Mouse (Mus musculus) megakaryocyte-erythroid progenitor cell, adult 5-6 weeks (primary cell): ENCODE results near the gene Cxcl16. TPM values are rescaled to one million over a fixed set of nuclear protein-coding genes. Genes with fewer than 3 reads are reported as not detected.
"Not testable (repeated sequence)": the region's sequence is repeated elsewhere in the genome, so short reads cannot be mapped to it uniquely, and the experiment has no call there.

Source experiments
- ATAC-seq: replicated peaks from 2 replicates; pipeline ENCODE4 v1.8.0; 2016; ENCODE audit warnings: mild to moderate bottlenecking, inconsistent platforms; ENCODE audit not compliant: severe bottlenecking, poor library complexity, low FRiP score, low TSS enrichment
- total RNA-seq, 2 experiments: library from RNA; stranded (forward) in 1 of 2; stranded (reverse) in 1 of 2; fragments of 200-1000, 215-1000 nt in 1 of 2; fragments of >200 nt in 1 of 2; fragmentation: Nextera tagmentation in 1 of 2; gene quantifications; 2 replicates each; pipeline ENCODE4 v1.2.3; 2014 to 2017

The Cxcl16 gene
- total RNA-seq, 2 experiments from 2014 or later: not detected

GRCm38 (mm10) chr11:70426598-70426997 is 33.2 kb downstream of the Cxcl16 start:
- not testable (repeated sequence) for ATAC-seq

GRCm38 (mm10) chr11:70419486-70419885 is 40.3 kb downstream of the Cxcl16 start:
- ATAC-seq: no peak

GRCm38 (mm10) chr11:70418199-70418598 is 41.6 kb downstream of the Cxcl16 start:
- no peak for ATAC-seq

- ATAC-seq: no peak
Observed at GRCm38 (mm10) chr11:70413961-70414360, 45.8 kb downstream of the Cxcl16 start.

- no peak for ATAC-seq
Observed at GRCm38 (mm10) chr11:70412591-70412990, 47.2 kb downstream of the Cxcl16 start.

GRCm38 (mm10) chr11:70410297-70410643 is 49.5 kb downstream of the Cxcl16 start:
- peak; percentile 51 for ATAC-seq

- peak; percentile 94 for ATAC-seq
Observed at GRCm38 (mm10) chr11:70409594-70410296, 50.0 kb downstream of the Cxcl16 start, which contains the start of gene Pelp1. Gene Pelp1, minus strand, starts transcription at chr11:70410031.

Other genes with a start within 250 kb of the Cxcl16 start
Only the 30 nearest of the 31 such genes appear.
- 2.4 and 3.1 TPM in 2 replicates for gene Slc16a13, start 238.9 kb downstream of the Cxcl16 start, total RNA-seq (2014; fragmentation: Nextera tagmentation)
- 0.19 and 4.7 TPM in 2 replicates for gene Slc16a13, start 238.9 kb downstream of the Cxcl16 start, total RNA-seq (2017)
- gene Bcl6b, start 230.2 kb downstream of the Cxcl16 start, total RNA-seq (2014; fragmentation: Nextera tagmentation): 0.28 and 0.62 TPM in 2 replicates
- gene Bcl6b, start 230.2 kb downstream of the Cxcl16 start, total RNA-seq (2017): not detected in 2 replicates
- 71.3 and 71.6 TPM in 2 replicates for gene 0610010K14Rik, start 222.1 kb downstream of the Cxcl16 start, total RNA-seq (2014; fragmentation: Nextera tagmentation)
- 17.9 and 45.7 TPM in 2 replicates for gene 0610010K14Rik, start 222.1 kb downstream of the Cxcl16 start, total RNA-seq (2017)
- 5.4 and 9.6 TPM in 2 replicates for gene Gm21988, start 220.2 kb downstream of the Cxcl16 start, total RNA-seq (2014; fragmentation: Nextera tagmentation)
- gene Gm21988, start 220.2 kb downstream of the Cxcl16 start, total RNA-seq (2017): 0.33 and 0.91 TPM in 2 replicates
- gene Rnasek, start 220.1 kb downstream of the Cxcl16 start, total RNA-seq (2014; fragmentation: Nextera tagmentation): 109 and 125 TPM in 2 replicates
- gene Rnasek, start 220.1 kb downstream of the Cxcl16 start, total RNA-seq (2017): 19.7 and 27.5 TPM in 2 replicates
- 0.48 TPM in 1 of 2 replicates, not detected in the other for gene Alox12, start 204.6 kb downstream of the Cxcl16 start, total RNA-seq (2014; fragmentation: Nextera tagmentation)
- 0.11 and 0.42 TPM in 2 replicates for gene Alox12, start 204.6 kb downstream of the Cxcl16 start, total RNA-seq (2017)
- not detected in 2 replicates for gene Alox12e, start 137.4 kb downstream of the Cxcl16 start, total RNA-seq (2014; fragmentation: Nextera tagmentation)
- gene Alox12e, start 137.4 kb downstream of the Cxcl16 start, total RNA-seq (2017): not detected in 2 replicates
- gene Alox15, start 108.0 kb downstream of the Cxcl16 start, total RNA-seq (2014; fragmentation: Nextera tagmentation): not detected in 2 replicates
- not detected in 2 replicates for gene Alox15, start 108.0 kb downstream of the Cxcl16 start, total RNA-seq (2017)
- gene Pelp1, start 50.0 kb downstream of the Cxcl16 start, total RNA-seq (2014; fragmentation: Nextera tagmentation): 44.4 and 55.9 TPM in 2 replicates
- gene Pelp1, start 50.0 kb downstream of the Cxcl16 start, total RNA-seq (2017): 10.0 and 12.9 TPM in 2 replicates
- gene Arrb2, start 27.3 kb downstream of the Cxcl16 start, total RNA-seq (2014; fragmentation: Nextera tagmentation): 41.8 and 43.2 TPM in 2 replicates
- gene Arrb2, start 27.3 kb downstream of the Cxcl16 start, total RNA-seq (2017): 21.7 and 32.6 TPM in 2 replicates
- 25.5 and 34.8 TPM in 2 replicates for gene Med11, start 8.1 kb downstream of the Cxcl16 start, total RNA-seq (2014; fragmentation: Nextera tagmentation)
- 38.6 and 46.5 TPM in 2 replicates for gene Med11, start 8.1 kb downstream of the Cxcl16 start, total RNA-seq (2017)
- 0.30 and 0.94 TPM in 2 replicates for gene Zmynd15, start 551 bp downstream of the Cxcl16 start, total RNA-seq (2014; fragmentation: Nextera tagmentation)
- not detected in 2 replicates for gene Zmynd15, start 551 bp downstream of the Cxcl16 start, total RNA-seq (2017)
- not detected in 2 replicates for gene Tm4sf5, start 45.3 kb upstream of the Cxcl16 start, total RNA-seq (2014; fragmentation: Nextera tagmentation)
- gene Tm4sf5, start 45.3 kb upstream of the Cxcl16 start, total RNA-seq (2017): not detected in 2 replicates
- not detected in 2 replicates for gene Vmo1, start 54.6 kb upstream of the Cxcl16 start, total RNA-seq (2014; fragmentation: Nextera tagmentation)
- not detected in 2 replicates for gene Vmo1, start 54.6 kb upstream of the Cxcl16 start, total RNA-seq (2017)
- not detected in 2 replicates for gene Gltpd2, start 59.2 kb upstream of the Cxcl16 start, total RNA-seq (2014; fragmentation: Nextera tagmentation)
- gene Gltpd2, start 59.2 kb upstream of the Cxcl16 start, total RNA-seq (2017): not detected in 2 replicates
- 299 and 333 TPM in 2 replicates for gene Psmb6, start 65.4 kb upstream of the Cxcl16 start, total RNA-seq (2014; fragmentation: Nextera tagmentation)
- gene Psmb6, start 65.4 kb upstream of the Cxcl16 start, total RNA-seq (2017): 225 and 305 TPM in 2 replicates
- gene Gm40193, start 73.0 kb upstream of the Cxcl16 start, total RNA-seq (2014; fragmentation: Nextera tagmentation): not detected in 2 replicates
- gene Gm40193, start 73.0 kb upstream of the Cxcl16 start, total RNA-seq (2017): not detected in 2 replicates
- gene Pld2, start 80.1 kb upstream of the Cxcl16 start, total RNA-seq (2014; fragmentation: Nextera tagmentation): not detected in 2 replicates
- gene Pld2, start 80.1 kb upstream of the Cxcl16 start, total RNA-seq (2017): 0.47 TPM in 1 of 2 replicates, not detected in the other
- 44.7 and 61.0 TPM in 2 replicates for gene Mink1, start 102.9 kb upstream of the Cxcl16 start, total RNA-seq (2014; fragmentation: Nextera tagmentation)
- 18.2 and 19.8 TPM in 2 replicates for gene Mink1, start 102.9 kb upstream of the Cxcl16 start, total RNA-seq (2017)
- gene 4930544D05Rik, start 155.9 kb upstream of the Cxcl16 start, total RNA-seq (2014; fragmentation: Nextera tagmentation): not detected in 2 replicates
- not detected in 2 replicates for gene 4930544D05Rik, start 155.9 kb upstream of the Cxcl16 start, total RNA-seq (2017)
- 3.0 TPM in 1 of 2 replicates, not detected in the other for gene Chrne, start 159.2 kb upstream of the Cxcl16 start, total RNA-seq (2014; fragmentation: Nextera tagmentation)
- gene Chrne, start 159.2 kb upstream of the Cxcl16 start, total RNA-seq (2017): not detected in 2 replicates
- 3.6 and 10.4 TPM in 2 replicates for gene Gp1ba, start 179.1 kb upstream of the Cxcl16 start, total RNA-seq (2014; fragmentation: Nextera tagmentation)
- gene Gp1ba, start 179.1 kb upstream of the Cxcl16 start, total RNA-seq (2017): 0.50 and 0.85 TPM in 2 replicates
- 92.8 and 95.5 TPM in 2 replicates for gene Rnf167, start 187.3 kb upstream of the Cxcl16 start, total RNA-seq (2014; fragmentation: Nextera tagmentation)
- gene Rnf167, start 187.3 kb upstream of the Cxcl16 start, total RNA-seq (2017): 42.3 and 53.4 TPM in 2 replicates
- 62.3 and 63.1 TPM in 2 replicates for gene Slc25a11, start 187.5 kb upstream of the Cxcl16 start, total RNA-seq (2014; fragmentation: Nextera tagmentation)
- gene Slc25a11, start 187.5 kb upstream of the Cxcl16 start, total RNA-seq (2017): 33.1 and 36.2 TPM in 2 replicates
- 1,236 and 1,373 TPM in 2 replicates for gene Pfn1, start 194.7 kb upstream of the Cxcl16 start, total RNA-seq (2014; fragmentation: Nextera tagmentation)
- gene Pfn1, start 194.7 kb upstream of the Cxcl16 start, total RNA-seq (2017): 377 and 675 TPM in 2 replicates
- gene Eno3, start 197.2 kb upstream of the Cxcl16 start, total RNA-seq (2014; fragmentation: Nextera tagmentation): 16.7 and 33.7 TPM in 2 replicates
- 8.4 and 16.5 TPM in 2 replicates for gene Eno3, start 197.2 kb upstream of the Cxcl16 start, total RNA-seq (2017)
- gene Spag7, start 209.4 kb upstream of the Cxcl16 start, total RNA-seq (2014; fragmentation: Nextera tagmentation): 61.3 and 88.7 TPM in 2 replicates
- gene Spag7, start 209.4 kb upstream of the Cxcl16 start, total RNA-seq (2017): 59.9 and 60.5 TPM in 2 replicates
- 14.6 and 17.4 TPM in 2 replicates for gene Camta2, start 228.1 kb upstream of the Cxcl16 start, total RNA-seq (2014; fragmentation: Nextera tagmentation)
- 0.91 and 7.1 TPM in 2 replicates for gene Camta2, start 228.1 kb upstream of the Cxcl16 start, total RNA-seq (2017)
- gene Inca1, start 240.2 kb upstream of the Cxcl16 start, total RNA-seq (2014; fragmentation: Nextera tagmentation): 0.69 TPM in 1 of 2 replicates, not detected in the other
- 0.42 TPM in 1 of 2 replicates, not detected in the other for gene Inca1, start 240.2 kb upstream of the Cxcl16 start, total RNA-seq (2017)
- 3.9 and 8.3 TPM in 2 replicates for gene Kif1c, start 240.6 kb upstream of the Cxcl16 start, total RNA-seq (2014; fragmentation: Nextera tagmentation)
- 5.4 and 13.2 TPM in 2 replicates for gene Kif1c, start 240.6 kb upstream of the Cxcl16 start, total RNA-seq (2017)